Mouse (Mus musculus): Measurements from ENCODE around the gene Slc6a12. TPM values are rescaled to one million over a fixed set of nuclear protein-coding genes. Genes with fewer than 3 reads are reported as not detected.

Gene Slc6a12
- total RNA-seq (2021), result not detected
- 0.18 and 0.23 TPM in 2 replicates for polyA plus RNA-seq (2012; rRNA removed)
- long read RNA-seq, result 0 reads

DNA sequence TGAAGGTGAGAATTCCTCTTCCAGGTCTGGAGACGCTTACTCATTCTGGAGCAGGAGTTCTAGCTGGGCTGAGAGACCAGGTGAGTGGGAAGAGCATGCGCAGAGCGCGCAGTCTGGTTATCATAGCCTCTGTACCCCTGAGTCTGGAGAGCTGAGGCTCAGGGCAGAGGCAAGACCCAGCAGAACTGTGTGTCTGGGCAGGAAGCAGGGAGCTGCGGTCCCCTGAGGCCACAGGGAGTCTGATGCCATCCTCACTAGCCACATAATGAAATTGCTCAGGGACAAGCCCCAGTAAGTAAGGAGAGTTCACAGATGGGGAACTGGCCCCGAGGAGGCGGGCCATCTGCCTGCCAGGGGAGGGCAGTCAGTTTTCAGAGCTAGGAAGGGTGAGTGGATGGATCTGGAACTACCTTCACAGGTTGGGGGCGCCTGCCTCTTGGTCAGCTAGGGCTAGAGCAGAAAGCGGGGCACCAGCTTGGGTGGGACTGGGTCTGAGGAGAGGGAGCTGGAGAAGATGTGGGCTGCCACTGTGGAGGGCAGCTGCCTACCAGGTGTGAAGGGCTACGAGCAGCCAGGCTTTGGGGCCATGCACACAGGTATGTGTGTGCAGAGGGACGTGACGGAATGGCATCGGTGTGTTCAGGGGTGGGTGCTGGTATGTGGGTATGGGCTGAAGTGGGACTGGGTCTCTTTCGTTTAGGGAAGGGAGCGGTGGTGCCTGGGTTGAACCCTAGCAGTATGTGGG is at the start of gene Slc6a12:
TSS of gene Slc6a12 (plus strand) at position 51 of the 745 bp plus-strand sequence.
- Histone ChIP-seq H3K36me3 (ENCODE audit: control insufficient read depth, insufficient read depth, low read length) (no peaks in the 10 kb centered on the region), H3K9ac (ENCODE audit: low read depth, low read length) (no peak within 1 kb of the TSS), H3K4me1 (ENCODE audit: control insufficient read depth, insufficient read depth, low read length) (peaks cover 1% of the 10 kb centered on the region; the same call in 1 of the 2 replicates), H3K4me3 (no peak within 1 kb of the TSS), H3K79me2 (replicated peaks; ENCODE audit: control insufficient read depth, insufficient read depth, low read length) (no peaks in the 10 kb centered on the region), H3K27ac (no peak within 1 kb of the TSS), H3K27me3 (ENCODE audit: control insufficient read depth, insufficient read depth, low read length) (no peaks in the 10 kb centered on the region)
- 67% methylated on average over 15 of the region's 15 CpGs for WGBS
- intact Hi-C loops (cut with DNase I), result no loop called here
- TF ChIP-seq POLR2A (IDR thresholded peaks at IDR 0.05; ENCODE audit: insufficient read depth, low read depth, low read length) (no peak), EP300 (IDR thresholded peaks at IDR 0.05; ENCODE audit: insufficient read depth, low read depth, low read length) (no peak), CTCF (IDR thresholded peaks at IDR 0.05) (no peak)
- DNase-seq, result no peak

DNA sequence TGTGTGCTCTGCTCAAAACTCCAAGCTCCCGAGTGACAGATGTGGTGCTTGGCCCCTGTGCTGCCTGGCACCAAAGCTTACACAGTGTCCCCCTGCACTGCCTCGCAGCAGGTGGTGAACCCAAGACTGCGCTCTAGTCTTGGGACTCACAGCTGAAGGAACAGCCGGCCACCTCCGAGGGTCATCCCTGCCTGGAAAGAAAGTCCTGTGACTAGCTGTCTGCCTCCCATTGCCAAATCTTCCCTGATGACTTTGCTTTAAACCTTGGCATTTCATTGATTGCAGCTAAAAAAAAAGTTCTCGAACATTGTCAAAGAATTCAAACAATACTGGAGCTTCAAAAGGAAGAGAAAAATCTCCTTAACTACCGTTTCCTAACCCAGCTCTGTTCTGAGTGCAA is 43.6 kb upstream of the Slc6a12 start:
- Histone ChIP-seq H3K9ac (ENCODE audit: low read depth, low read length) (no peak overlapping the region), H3K4me1 (ENCODE audit: control insufficient read depth, insufficient read depth, low read length) (no peaks in the 10 kb centered on the region), H3K79me2 (replicated peaks; ENCODE audit: control insufficient read depth, insufficient read depth, low read length) (no peaks in the 10 kb centered on the region), H3K36me3 (ENCODE audit: control insufficient read depth, insufficient read depth, low read length) (no peaks in the 10 kb centered on the region), H3K27me3 (ENCODE audit: control insufficient read depth, insufficient read depth, low read length) (no peaks in the 10 kb centered on the region), H3K4me3 (no peak overlapping the region), H3K27ac (no peak overlapping the region)
- TF ChIP-seq CTCF (IDR thresholded peaks at IDR 0.05) (no peak), POLR2A (IDR thresholded peaks at IDR 0.05; ENCODE audit: insufficient read depth, low read depth, low read length) (no peak), EP300 (IDR thresholded peaks at IDR 0.05; ENCODE audit: insufficient read depth, low read depth, low read length) (no peak)
- DNase-seq, result no peak
- 57% methylated on average over 7 of the region's 7 CpGs for WGBS
- intact Hi-C loops (cut with DNase I), result no loop called here

DNA sequence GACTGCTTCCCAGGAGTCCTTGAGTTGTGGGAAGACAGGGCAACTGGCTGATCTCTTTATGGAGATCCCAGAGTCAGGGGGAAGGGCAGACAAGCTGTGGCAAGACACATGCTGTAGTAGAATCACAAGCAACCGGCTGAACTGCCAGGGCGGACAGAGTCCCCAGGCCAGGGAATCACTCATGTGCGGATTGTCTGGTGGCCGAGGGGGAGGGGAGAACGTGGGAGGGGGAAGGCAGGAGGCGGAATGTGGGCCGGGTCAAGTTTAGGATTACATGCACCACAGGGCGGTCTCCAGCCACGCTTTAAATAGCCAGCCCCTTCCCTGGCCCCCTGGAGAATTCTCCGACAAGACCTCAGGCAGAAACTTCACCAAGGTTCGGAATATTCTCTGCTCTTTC is 42.9 kb upstream of the Slc6a12 start, which contains the start of gene Slc6a13:
TSS of gene Slc6a13 (plus strand) at position 274 of the 400 bp plus-strand sequence.
- WGBS, result 8% methylated on average over 11 of the region's 11 CpGs
- TF ChIP-seq POLR2A (IDR thresholded peaks at IDR 0.05; ENCODE audit: insufficient read depth, low read depth, low read length) (no peak), EP300 (IDR thresholded peaks at IDR 0.05; ENCODE audit: insufficient read depth, low read depth, low read length) (no peak), CTCF (IDR thresholded peaks at IDR 0.05) (no peak)
- intact Hi-C loops (cut with DNase I), result no loop called here
- Histone ChIP-seq H3K9ac (ENCODE audit: low read depth, low read length) (no peak within 1 kb of the TSS), H3K27ac (no peak within 1 kb of the TSS), H3K4me1 (ENCODE audit: control insufficient read depth, insufficient read depth, low read length) (no peaks in the 10 kb centered on the region), H3K79me2 (replicated peaks; ENCODE audit: control insufficient read depth, insufficient read depth, low read length) (no peaks in the 10 kb centered on the region), H3K36me3 (ENCODE audit: control insufficient read depth, insufficient read depth, low read length) (no peaks in the 10 kb centered on the region), H3K27me3 (ENCODE audit: control insufficient read depth, insufficient read depth, low read length) (no peaks in the 10 kb centered on the region), H3K4me3 (no peak within 1 kb of the TSS)
- DNase-seq, result no peak

DNA sequence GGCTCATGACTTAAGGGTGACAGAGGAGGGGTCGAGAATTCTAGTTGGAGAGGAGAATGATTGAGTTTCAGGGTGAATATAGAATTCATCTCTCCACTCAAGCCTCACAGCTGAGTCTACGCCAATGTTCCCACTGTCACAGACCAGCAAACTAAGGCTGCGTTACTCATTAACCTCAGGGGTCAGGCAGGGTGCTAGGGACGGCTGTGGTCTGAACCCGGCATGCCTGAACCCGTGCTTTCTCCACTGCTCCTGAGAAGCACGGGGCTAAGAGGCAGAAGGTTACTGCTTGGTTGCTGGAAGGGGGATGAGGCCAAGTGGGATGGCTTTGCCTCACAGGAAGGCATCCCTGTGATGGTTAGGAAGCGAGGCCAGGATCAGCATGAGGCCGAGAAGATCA is 42.4 kb upstream of the Slc6a12 start:
- WGBS, result 58% methylated on average over 9 of the region's 9 CpGs
- Histone ChIP-seq H3K27ac (no peak overlapping the region), H3K27me3 (ENCODE audit: control insufficient read depth, insufficient read depth, low read length) (no peaks in the 10 kb centered on the region), H3K4me1 (ENCODE audit: control insufficient read depth, insufficient read depth, low read length) (no peaks in the 10 kb centered on the region), H3K4me3 (no peak overlapping the region), H3K9ac (ENCODE audit: low read depth, low read length) (no peak overlapping the region), H3K79me2 (replicated peaks; ENCODE audit: control insufficient read depth, insufficient read depth, low read length) (no peaks in the 10 kb centered on the region), H3K36me3 (ENCODE audit: control insufficient read depth, insufficient read depth, low read length) (no peaks in the 10 kb centered on the region)
- TF ChIP-seq CTCF (IDR thresholded peaks at IDR 0.05) (no peak), POLR2A (IDR thresholded peaks at IDR 0.05; ENCODE audit: insufficient read depth, low read depth, low read length) (no peak), EP300 (IDR thresholded peaks at IDR 0.05; ENCODE audit: insufficient read depth, low read depth, low read length) (no peak)
- DNase-seq, result no peak
- intact Hi-C loops (cut with DNase I), result no loop called here

DNA sequence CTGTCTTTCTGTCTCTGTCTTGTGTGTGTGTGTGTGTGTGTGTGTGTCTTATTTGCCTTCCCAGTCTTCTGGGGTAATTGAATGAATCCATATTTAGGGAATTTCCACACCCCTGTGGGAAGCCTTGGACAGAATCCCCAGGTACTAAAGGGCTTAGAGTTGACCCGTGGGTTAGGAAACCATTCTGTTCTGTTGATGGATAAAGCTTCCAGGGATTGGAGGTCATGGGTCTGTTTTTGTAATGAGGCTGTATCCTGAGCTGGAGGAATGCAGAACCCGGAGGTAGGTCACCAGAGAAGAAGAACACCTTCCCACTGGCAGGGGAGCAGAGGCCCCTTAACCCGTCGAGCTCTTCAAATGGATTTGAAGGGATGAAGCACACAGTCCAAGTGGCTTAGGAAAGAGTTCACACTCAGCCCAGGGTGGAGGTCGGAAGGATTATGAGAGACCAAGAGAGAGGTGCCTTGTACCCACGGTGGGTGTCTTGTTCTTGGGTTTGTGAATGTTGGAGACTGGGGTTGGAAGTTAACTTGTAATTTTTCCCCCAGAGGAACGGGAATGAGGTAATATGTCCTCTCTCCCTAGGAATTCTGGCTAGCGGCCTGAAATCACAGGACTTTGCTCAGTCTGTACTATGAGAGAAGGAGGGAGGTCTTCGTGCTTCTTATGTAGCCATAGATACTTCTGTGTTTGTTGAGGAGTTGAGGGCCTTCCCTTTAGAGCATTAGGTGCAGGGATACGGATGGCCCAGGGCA is 39.2 kb upstream of the Slc6a12 start:
- Histone ChIP-seq H3K36me3 (ENCODE audit: control insufficient read depth, insufficient read depth, low read length) (no peaks in the 10 kb centered on the region), H3K79me2 (replicated peaks; ENCODE audit: control insufficient read depth, insufficient read depth, low read length) (no peaks in the 10 kb centered on the region), H3K27me3 (ENCODE audit: control insufficient read depth, insufficient read depth, low read length) (no peaks in the 10 kb centered on the region), H3K27ac (no peak overlapping the region), H3K9ac (ENCODE audit: low read depth, low read length) (no peak overlapping the region), H3K4me3 (no peak overlapping the region), H3K4me1 (ENCODE audit: control insufficient read depth, insufficient read depth, low read length) (no peaks in the 10 kb centered on the region)
- no peak for TF ChIP-seq POLR2A (IDR thresholded peaks at IDR 0.05; ENCODE audit: insufficient read depth, low read depth, low read length)
- TF ChIP-seq CTCF (IDR thresholded peaks at IDR 0.05), result no peak
- no peak for TF ChIP-seq EP300 (IDR thresholded peaks at IDR 0.05; ENCODE audit: insufficient read depth, low read depth, low read length)
- no peak for DNase-seq
- intact Hi-C loops (cut with DNase I), result no loop called here
- 66% methylated on average over 10 of the region's 10 CpGs for WGBS

DNA sequence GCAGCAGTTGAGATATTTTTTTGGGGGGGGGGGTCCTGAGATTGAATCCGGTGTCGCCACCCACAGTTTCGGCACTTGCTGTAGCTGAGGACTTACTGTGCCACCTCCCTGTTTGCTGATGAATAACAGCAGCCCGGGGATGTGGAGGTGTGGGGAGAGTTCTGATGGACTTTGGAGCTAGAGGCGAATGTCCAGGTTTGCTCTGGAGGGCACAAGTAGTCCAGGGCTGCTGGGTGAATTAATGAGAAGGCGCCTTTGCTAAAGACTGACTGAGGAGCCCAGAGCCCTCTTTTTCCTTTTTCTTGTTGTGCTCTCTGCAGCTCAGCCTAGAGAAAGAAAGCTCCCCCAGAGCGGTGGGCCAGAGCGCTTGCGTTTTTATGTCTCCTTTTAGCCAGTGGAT is 38.2 kb upstream of the Slc6a12 start:
- Histone ChIP-seq H3K36me3 (ENCODE audit: control insufficient read depth, insufficient read depth, low read length) (no peaks in the 10 kb centered on the region), H3K79me2 (replicated peaks; ENCODE audit: control insufficient read depth, insufficient read depth, low read length) (no peaks in the 10 kb centered on the region), H3K27me3 (ENCODE audit: control insufficient read depth, insufficient read depth, low read length) (no peaks in the 10 kb centered on the region), H3K4me3 (no peak overlapping the region), H3K4me1 (ENCODE audit: control insufficient read depth, insufficient read depth, low read length) (no peaks in the 10 kb centered on the region), H3K27ac (no peak overlapping the region), H3K9ac (ENCODE audit: low read depth, low read length) (no peak overlapping the region)
- TF ChIP-seq POLR2A (IDR thresholded peaks at IDR 0.05; ENCODE audit: insufficient read depth, low read depth, low read length) (no peak), EP300 (IDR thresholded peaks at IDR 0.05; ENCODE audit: insufficient read depth, low read depth, low read length) (no peak), CTCF (IDR thresholded peaks at IDR 0.05) (no peak)
- intact Hi-C loops (cut with DNase I), result no loop called here
- WGBS, result 82% methylated on average over 9 of the region's 9 CpGs
- no peak for DNase-seq

Data from heart, adult 2 months (tissue).